Mouse (Mus musculus): Measurements from ENCODE around the gene Pdk3. TPM values are rescaled to one million over a fixed set of nuclear protein-coding genes. Genes with fewer than 3 reads are reported as not detected.

Pdk3 gene
- polyA plus RNA-seq (2012; fragmentation: generic; extraction: Trizol): 15.5 TPM

DNA sequence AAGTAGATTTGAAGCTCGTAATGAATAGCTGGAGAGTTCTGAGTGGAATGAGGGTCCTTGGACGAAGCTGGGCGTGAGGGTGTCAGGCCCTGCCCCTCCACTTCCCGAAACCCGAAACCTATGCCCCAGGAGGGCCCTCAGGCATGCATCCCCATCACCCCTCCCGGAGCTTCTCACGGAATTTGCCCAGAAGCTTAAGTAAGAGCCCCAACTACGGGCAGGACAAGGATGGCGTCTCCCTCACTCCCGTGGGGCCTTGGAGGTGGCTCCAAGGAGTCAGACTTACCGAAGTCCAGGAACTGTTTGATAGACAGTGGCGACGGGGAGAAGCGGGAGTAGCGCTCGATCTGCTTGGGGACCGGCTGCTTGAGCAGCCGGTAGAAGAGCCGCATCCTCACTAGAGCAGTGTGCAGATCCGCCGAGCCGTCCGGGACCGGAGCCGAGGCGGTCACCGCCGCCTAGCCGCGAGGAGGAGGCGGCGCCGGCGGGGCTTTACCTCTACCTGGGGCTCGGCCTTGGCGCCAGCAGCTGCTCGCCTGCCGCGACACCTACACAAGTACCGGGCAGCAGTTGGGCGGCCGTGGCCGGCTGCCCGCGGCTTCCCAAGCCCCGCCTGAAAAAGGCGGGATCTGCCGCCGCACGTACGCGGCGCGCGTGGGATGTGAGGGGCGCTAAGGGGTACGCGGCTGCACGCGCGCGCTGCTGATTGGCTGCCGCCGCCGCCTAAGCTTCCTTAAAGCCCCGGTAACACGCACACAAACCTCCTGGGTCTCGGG is at the start of gene Pdk3:
Gene Pdk3 (minus strand): TSS at position 641 of the 776 bp plus-strand sequence.
- H3K4me3 ChIP-seq: peak within 1 kb of the TSS; percentile 38
- no peaks in the 10 kb centered on the region for H3K27me3 ChIP-seq (ENCODE audit: control insufficient read depth, insufficient read depth, insufficient read length)
- H3ac ChIP-seq (ENCODE audit: control insufficient read depth, insufficient read length): peak within 1 kb of the TSS; percentile 57
- peak within 1 kb of the TSS; percentile 79 for H3K4me2 ChIP-seq (ENCODE audit: low read depth)
- H3K36me3 ChIP-seq (ENCODE audit: control insufficient read depth, insufficient read depth): no peaks in the 10 kb centered on the region
- no peaks in the 10 kb centered on the region for H3K79me2 ChIP-seq (ENCODE audit: control insufficient read depth, insufficient read depth)
- no peak for TF ChIP-seq E2F4 (IDR thresholded peaks at IDR 0.05; ENCODE audit: insufficient read depth)
- no peak for TF ChIP-seq MAX (IDR thresholded peaks at IDR 0.05; ENCODE audit: low read depth)
- TF ChIP-seq POLR2A (IDR thresholded peaks at IDR 0.05; ENCODE audit: insufficient read length, low read depth): peak; percentile 53
- TF ChIP-seq MYOG (IDR thresholded peaks at IDR 0.05; ENCODE audit: control insufficient read depth in 1 of 3, insufficient read depth in 1 of 3, insufficient read length in 2 of 3, low read depth in 2 of 3): peak in 1 of 3 experiments; percentile 44

DNA sequence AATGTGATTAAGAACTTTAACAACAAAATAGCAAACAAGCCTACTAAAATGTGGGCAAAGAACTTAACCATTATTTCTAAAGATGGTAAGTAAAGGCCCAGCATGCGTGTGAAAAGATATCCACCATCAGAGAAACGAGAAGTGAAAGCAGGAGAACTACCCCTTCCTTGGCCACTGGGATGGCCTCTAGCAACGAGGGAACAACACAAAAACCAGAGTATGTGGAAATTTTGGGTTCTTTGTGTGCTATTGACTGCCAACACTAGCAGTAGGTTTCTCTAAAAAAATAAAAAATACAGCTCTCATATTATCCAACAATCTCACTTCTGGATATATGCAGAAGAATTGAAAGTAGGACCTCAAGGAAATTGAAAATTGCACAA is 45.6 kb upstream of the Pdk3 start:
- no peak overlapping the region for H3ac ChIP-seq (ENCODE audit: control insufficient read depth, insufficient read length)
- H3K36me3 ChIP-seq (ENCODE audit: control insufficient read depth, insufficient read depth): no peaks in the 10 kb centered on the region
- TF ChIP-seq MYOG (IDR thresholded peaks at IDR 0.05; ENCODE audit: control insufficient read depth in 1 of 3, insufficient read depth in 1 of 3, insufficient read length in 2 of 3, low read depth in 2 of 3) (no peak), POLR2AphosphoS2 (IDR thresholded peaks at IDR 0.05; ENCODE audit: insufficient read length, low read depth) (no peak), POLR2A (IDR thresholded peaks at IDR 0.05; ENCODE audit: insufficient read length, low read depth) (no peak), USF1 (IDR thresholded peaks at IDR 0.05; ENCODE audit: low read depth) (no peak), TCF3 (IDR thresholded peaks at IDR 0.05; ENCODE audit: insufficient read length, low read depth) (no peak), MAX (IDR thresholded peaks at IDR 0.05; ENCODE audit: low read depth) (no peak), SRF (IDR thresholded peaks at IDR 0.05; ENCODE audit: control insufficient read depth, insufficient read length, low read depth) (no peak), CEBPB (IDR thresholded peaks at IDR 0.05; ENCODE audit: insufficient read depth, poor library complexity, severe bottlenecking) (no peak), TCF12 (IDR thresholded peaks at IDR 0.05; ENCODE audit: insufficient read depth, poor library complexity, severe bottlenecking) (no peak), MYOD1 (IDR thresholded peaks at IDR 0.05; ENCODE audit: control insufficient read depth in 1 of 3, insufficient read length in 2 of 3, low read depth in 2 of 3) (no peak), REST (IDR thresholded peaks at IDR 0.05; ENCODE audit: insufficient read depth, insufficient read length) (no peak), E2F4 (IDR thresholded peaks at IDR 0.05; ENCODE audit: insufficient read depth) (no peak)
- H3K27me3 ChIP-seq (ENCODE audit: control insufficient read depth, insufficient read depth, insufficient read length): no peaks in the 10 kb centered on the region
- H3K4me3 ChIP-seq: no peak overlapping the region
- no peak overlapping the region for H3K4me2 ChIP-seq (ENCODE audit: low read depth)
- H3K79me2 ChIP-seq (ENCODE audit: control insufficient read depth, insufficient read depth): no peaks in the 10 kb centered on the region

DNA sequence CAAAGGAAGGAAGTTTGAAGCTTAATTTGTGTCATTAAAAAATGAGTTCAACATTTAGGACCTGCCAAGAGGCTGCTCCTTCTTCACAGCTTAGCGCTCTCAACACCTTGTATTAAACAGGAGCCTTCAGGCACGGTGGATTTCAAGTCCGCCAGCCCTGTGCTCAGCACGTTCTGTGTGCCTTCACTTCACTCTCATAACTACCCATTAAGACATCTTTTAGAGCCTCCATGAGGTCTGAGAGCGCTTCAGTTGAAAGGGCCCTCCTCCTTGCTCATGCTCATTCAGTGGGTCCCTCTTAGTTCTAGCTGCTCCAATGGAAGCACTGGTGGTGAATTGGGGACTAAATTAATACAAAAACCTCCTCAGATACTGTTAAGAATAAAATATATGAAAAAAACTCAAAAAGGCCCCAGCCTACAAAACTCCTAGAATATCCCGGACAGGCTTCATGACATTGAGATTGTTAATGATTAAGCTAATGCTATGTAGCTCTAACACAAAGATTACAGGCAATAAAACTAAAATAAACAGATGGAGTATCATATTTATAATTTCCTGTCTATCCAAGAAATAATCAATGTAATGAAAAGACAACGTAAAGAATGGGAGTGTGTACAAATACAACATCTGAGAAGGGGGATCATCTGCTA is 45.1 kb upstream of the Pdk3 start:
- Histone ChIP-seq H3K4me2 (ENCODE audit: low read depth) (no peak overlapping the region), H3K4me3 (no peak overlapping the region), H3K27me3 (ENCODE audit: control insufficient read depth, insufficient read depth, insufficient read length) (no peaks in the 10 kb centered on the region), H3ac (ENCODE audit: control insufficient read depth, insufficient read length) (no peak overlapping the region), H3K36me3 (ENCODE audit: control insufficient read depth, insufficient read depth) (no peaks in the 10 kb centered on the region), H3K79me2 (ENCODE audit: control insufficient read depth, insufficient read depth) (no peaks in the 10 kb centered on the region)
- TF ChIP-seq MAX (IDR thresholded peaks at IDR 0.05; ENCODE audit: low read depth) (no peak), CEBPB (IDR thresholded peaks at IDR 0.05; ENCODE audit: insufficient read depth, poor library complexity, severe bottlenecking) (no peak), TCF3 (IDR thresholded peaks at IDR 0.05; ENCODE audit: insufficient read length, low read depth) (no peak), SRF (IDR thresholded peaks at IDR 0.05; ENCODE audit: control insufficient read depth, insufficient read length, low read depth) (no peak), MYOG (IDR thresholded peaks at IDR 0.05; ENCODE audit: control insufficient read depth in 1 of 3, insufficient read depth in 1 of 3, insufficient read length in 2 of 3, low read depth in 2 of 3) (no peak), USF1 (IDR thresholded peaks at IDR 0.05; ENCODE audit: low read depth) (no peak), E2F4 (IDR thresholded peaks at IDR 0.05; ENCODE audit: insufficient read depth) (no peak), MYOD1 (IDR thresholded peaks at IDR 0.05; ENCODE audit: control insufficient read depth in 1 of 3, insufficient read length in 2 of 3, low read depth in 2 of 3) (no peak), POLR2A (IDR thresholded peaks at IDR 0.05; ENCODE audit: insufficient read length, low read depth) (no peak), TCF12 (IDR thresholded peaks at IDR 0.05; ENCODE audit: insufficient read depth, poor library complexity, severe bottlenecking) (no peak), POLR2AphosphoS2 (IDR thresholded peaks at IDR 0.05; ENCODE audit: insufficient read length, low read depth) (no peak), REST (IDR thresholded peaks at IDR 0.05; ENCODE audit: insufficient read depth, insufficient read length) (no peak)

DNA sequence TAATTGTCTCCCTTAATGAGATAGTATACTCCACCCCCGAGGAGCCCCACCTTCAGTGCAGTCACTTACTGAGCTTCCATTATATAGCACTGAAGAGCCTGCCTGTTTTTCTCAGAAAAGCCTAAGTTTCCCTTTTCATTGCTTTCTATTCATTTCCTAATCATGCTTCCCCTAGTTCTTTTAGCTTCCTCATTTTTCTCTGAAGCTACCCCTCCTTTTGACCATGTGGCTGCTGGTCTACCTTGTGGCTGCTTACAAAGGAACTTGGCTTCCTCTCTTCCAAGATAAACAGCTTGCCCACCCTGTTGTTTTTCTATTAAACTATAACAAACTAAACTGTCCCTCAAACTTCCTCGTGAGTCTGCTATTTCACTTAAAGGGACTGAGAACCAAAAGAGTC is 31.4 kb upstream of the Pdk3 start:
- Histone ChIP-seq H3K4me2 (ENCODE audit: low read depth) (no peak overlapping the region), H3K79me2 (ENCODE audit: control insufficient read depth, insufficient read depth) (no peaks in the 10 kb centered on the region), H3K36me3 (ENCODE audit: control insufficient read depth, insufficient read depth) (no peaks in the 10 kb centered on the region), H3K27me3 (ENCODE audit: control insufficient read depth, insufficient read depth, insufficient read length) (no peaks in the 10 kb centered on the region), H3ac (ENCODE audit: control insufficient read depth, insufficient read length) (no peak overlapping the region), H3K4me3 (no peak overlapping the region)
- TF ChIP-seq CEBPB (IDR thresholded peaks at IDR 0.05; ENCODE audit: insufficient read depth, poor library complexity, severe bottlenecking): no peak
- TF ChIP-seq SRF (IDR thresholded peaks at IDR 0.05; ENCODE audit: control insufficient read depth, insufficient read length, low read depth): no peak
- no peak for TF ChIP-seq TCF12 (IDR thresholded peaks at IDR 0.05; ENCODE audit: insufficient read depth, poor library complexity, severe bottlenecking)
- TF ChIP-seq USF1 (IDR thresholded peaks at IDR 0.05; ENCODE audit: low read depth): no peak
- no peak for TF ChIP-seq E2F4 (IDR thresholded peaks at IDR 0.05; ENCODE audit: insufficient read depth)
- no peak for TF ChIP-seq TCF3 (IDR thresholded peaks at IDR 0.05; ENCODE audit: insufficient read length, low read depth)
- no peak for TF ChIP-seq POLR2A (IDR thresholded peaks at IDR 0.05; ENCODE audit: insufficient read length, low read depth)
- TF ChIP-seq MYOD1 (IDR thresholded peaks at IDR 0.05; ENCODE audit: control insufficient read depth in 1 of 3, insufficient read length in 2 of 3, low read depth in 2 of 3): no peak
- no peak for TF ChIP-seq POLR2AphosphoS2 (IDR thresholded peaks at IDR 0.05; ENCODE audit: insufficient read length, low read depth)
- no peak for TF ChIP-seq MAX (IDR thresholded peaks at IDR 0.05; ENCODE audit: low read depth)
- no peak for TF ChIP-seq MYOG (IDR thresholded peaks at IDR 0.05; ENCODE audit: control insufficient read depth in 1 of 3, insufficient read depth in 1 of 3, insufficient read length in 2 of 3, low read depth in 2 of 3)
- no peak for TF ChIP-seq REST (IDR thresholded peaks at IDR 0.05; ENCODE audit: insufficient read depth, insufficient read length)
